Mouse (Mus musculus): ENCODE data around the gene Sec22b. TPM values are rescaled to one million over a fixed set of nuclear protein-coding genes. Genes with fewer than 3 reads are reported as not detected.

Sec22b gene
- polyA plus RNA-seq, 1 experiment from 2014 or later, result 109 TPM

DNA sequence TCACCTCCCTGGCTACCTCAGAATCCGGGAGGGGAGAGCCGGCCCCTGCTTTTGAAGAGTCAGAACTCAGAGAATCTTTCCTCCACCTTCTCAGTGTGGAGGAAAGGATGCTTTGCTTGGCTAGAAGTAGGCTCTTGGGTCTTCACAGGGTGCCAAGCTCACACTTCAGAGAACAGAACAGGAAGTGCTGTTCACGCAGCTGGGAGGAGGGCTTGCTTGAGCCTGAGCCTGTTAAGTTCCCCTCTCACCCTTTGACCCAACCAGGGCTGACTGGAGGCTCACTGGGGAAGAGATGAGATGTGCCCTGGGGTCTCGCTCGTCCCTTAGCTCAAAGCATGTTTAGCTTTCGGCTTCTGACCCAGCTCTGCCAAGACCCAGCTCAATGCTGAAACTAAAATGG is 32.3 kb downstream of the Sec22b start:
- no peak for ATAC-seq (replicated peaks; ENCODE audit: low FRiP score)
- Histone ChIP-seq H3K36me3 (ENCODE audit: control insufficient read depth, insufficient read depth, low read length) (no peaks in the 10 kb centered on the region; the same call in 1 of the 2 replicates), H3K27me3 (replicated peaks; ENCODE audit: control insufficient read depth, insufficient read depth, low read length) (no peaks in the 10 kb centered on the region), H3K9ac (ENCODE audit: low read depth, low read length) (no peak overlapping the region), H3K4me2 (peak overlapping the region; percentile 62), H3K4me1 (replicated peaks; ENCODE audit: control insufficient read depth, insufficient read depth, low read length) (peaks cover 49% of the 10 kb centered on the region), H3K9me3 (ENCODE audit: control insufficient read depth, low read length) (no peaks in the 10 kb centered on the region), H3K27ac (ENCODE audit: low read depth, low read length) (no peak overlapping the region), H3K4me3 (ENCODE audit: low read depth, low read length) (no peak overlapping the region)
- 17% methylated on average over 6 of the region's 6 CpGs for WGBS
- peak; percentile 31 for DNase-seq (ENCODE audit: low spot score)

DNA sequence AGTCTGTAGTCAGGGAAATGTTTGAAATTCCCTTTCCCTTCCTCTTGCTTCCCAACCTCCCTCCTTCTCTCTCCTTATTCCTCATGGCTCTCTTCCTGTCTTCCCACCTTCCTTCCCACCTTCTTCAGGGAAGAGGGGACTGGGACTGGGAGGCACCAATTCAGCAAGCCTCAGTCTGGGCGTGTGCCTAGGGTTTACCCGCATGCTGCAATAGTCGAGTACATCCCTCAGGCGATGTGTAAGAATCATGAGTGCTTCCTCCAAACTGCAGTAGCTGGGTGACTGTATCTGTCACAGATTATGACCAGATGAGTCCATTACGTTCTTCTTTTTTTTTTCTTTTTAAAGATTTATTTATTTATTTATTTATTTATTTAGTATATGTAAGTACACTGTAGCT is 32.8 kb downstream of the Sec22b start:
- no peak overlapping the region for H3K4me2 ChIP-seq
- WGBS, result 70% methylated on average over 5 of the region's 5 CpGs
- no peak overlapping the region for H3K27ac ChIP-seq (ENCODE audit: low read depth, low read length)

DNA sequence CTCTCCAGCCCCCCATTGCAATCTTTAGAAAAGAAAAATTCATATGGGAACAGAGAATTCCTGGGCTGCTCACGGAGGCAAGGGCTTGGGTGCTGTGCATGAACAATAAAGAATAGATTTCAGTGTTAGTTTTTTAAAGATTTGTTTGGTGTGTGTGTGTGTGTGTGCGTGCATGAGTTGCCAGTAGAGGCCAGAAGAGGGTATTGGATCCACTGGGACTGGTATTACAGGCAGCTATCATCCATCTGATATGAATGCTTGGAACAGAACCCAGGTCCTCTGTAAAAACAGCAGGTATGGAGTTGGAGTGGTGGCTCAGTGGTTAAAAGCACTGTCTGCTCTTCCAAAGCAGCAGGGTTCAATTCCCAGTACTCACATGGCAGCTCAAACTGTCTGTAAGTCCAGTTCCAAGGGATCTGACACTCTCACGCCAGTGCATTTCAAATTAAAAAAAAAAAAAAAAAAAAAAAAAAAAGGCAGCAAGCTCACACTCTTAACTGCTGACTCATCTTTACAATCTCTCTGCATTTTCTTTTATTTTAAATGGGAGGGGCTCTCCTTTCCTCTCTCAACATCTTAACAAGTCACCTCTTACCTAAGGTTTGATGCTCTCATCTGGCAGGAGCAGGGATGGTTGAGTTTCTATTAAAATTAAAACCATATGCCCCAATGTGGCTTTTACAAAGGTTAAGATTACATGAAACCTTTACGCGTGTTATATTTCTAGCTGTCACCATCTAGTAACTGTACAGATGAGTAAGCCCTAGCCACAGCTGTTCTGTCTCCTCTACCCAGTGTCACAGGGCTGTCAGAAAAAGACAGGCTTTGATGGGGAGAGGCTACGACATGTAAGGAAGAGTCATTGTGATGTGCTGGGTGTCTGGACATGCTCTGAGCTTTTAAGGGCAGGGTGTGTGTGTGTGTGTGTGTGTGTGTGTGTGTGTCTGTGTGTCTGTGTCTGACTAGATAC is 33.6 kb downstream of the Sec22b start:
- ATAC-seq (replicated peaks; ENCODE audit: low FRiP score) (no peak), DNase-seq (ENCODE audit: low spot score) (no peak)
- Histone ChIP-seq H3K9me3 (ENCODE audit: control insufficient read depth, low read length) (no peaks in the 10 kb centered on the region), H3K27me3 (replicated peaks; ENCODE audit: control insufficient read depth, insufficient read depth, low read length) (no peaks in the 10 kb centered on the region), H3K4me1 (replicated peaks; ENCODE audit: control insufficient read depth, insufficient read depth, low read length) (peaks cover 58% of the 10 kb centered on the region), H3K36me3 (ENCODE audit: control insufficient read depth, insufficient read depth, low read length) (no peaks in the 10 kb centered on the region; the same call in 1 of the 2 replicates), H3K27ac (ENCODE audit: low read depth, low read length) (no peak overlapping the region), H3K4me2 (no peak overlapping the region), H3K9ac (ENCODE audit: low read depth, low read length) (no peak overlapping the region), H3K4me3 (ENCODE audit: low read depth, low read length) (no peak overlapping the region)
- 77% methylated on average over 6 of the region's 6 CpGs for WGBS

More for the DNA sequence above, 32.8 kb downstream of the Sec22b start:
- H3K27me3 ChIP-seq (replicated peaks; ENCODE audit: control insufficient read depth, insufficient read depth, low read length), result no peaks in the 10 kb centered on the region
- peaks cover 52% of the 10 kb centered on the region for H3K4me1 ChIP-seq (replicated peaks; ENCODE audit: control insufficient read depth, insufficient read depth, low read length)
- no peak overlapping the region for H3K4me3 ChIP-seq (ENCODE audit: low read depth, low read length)
- no peak for DNase-seq (ENCODE audit: low spot score)
- ATAC-seq (replicated peaks; ENCODE audit: low FRiP score), result no peak
- H3K36me3 ChIP-seq (ENCODE audit: control insufficient read depth, insufficient read depth, low read length), result no peaks in the 10 kb centered on the region; the same call in 1 of the 2 replicates
- H3K9ac ChIP-seq (ENCODE audit: low read depth, low read length), result no peak overlapping the region
- no peaks in the 10 kb centered on the region for H3K9me3 ChIP-seq (ENCODE audit: control insufficient read depth, low read length)

DNA sequence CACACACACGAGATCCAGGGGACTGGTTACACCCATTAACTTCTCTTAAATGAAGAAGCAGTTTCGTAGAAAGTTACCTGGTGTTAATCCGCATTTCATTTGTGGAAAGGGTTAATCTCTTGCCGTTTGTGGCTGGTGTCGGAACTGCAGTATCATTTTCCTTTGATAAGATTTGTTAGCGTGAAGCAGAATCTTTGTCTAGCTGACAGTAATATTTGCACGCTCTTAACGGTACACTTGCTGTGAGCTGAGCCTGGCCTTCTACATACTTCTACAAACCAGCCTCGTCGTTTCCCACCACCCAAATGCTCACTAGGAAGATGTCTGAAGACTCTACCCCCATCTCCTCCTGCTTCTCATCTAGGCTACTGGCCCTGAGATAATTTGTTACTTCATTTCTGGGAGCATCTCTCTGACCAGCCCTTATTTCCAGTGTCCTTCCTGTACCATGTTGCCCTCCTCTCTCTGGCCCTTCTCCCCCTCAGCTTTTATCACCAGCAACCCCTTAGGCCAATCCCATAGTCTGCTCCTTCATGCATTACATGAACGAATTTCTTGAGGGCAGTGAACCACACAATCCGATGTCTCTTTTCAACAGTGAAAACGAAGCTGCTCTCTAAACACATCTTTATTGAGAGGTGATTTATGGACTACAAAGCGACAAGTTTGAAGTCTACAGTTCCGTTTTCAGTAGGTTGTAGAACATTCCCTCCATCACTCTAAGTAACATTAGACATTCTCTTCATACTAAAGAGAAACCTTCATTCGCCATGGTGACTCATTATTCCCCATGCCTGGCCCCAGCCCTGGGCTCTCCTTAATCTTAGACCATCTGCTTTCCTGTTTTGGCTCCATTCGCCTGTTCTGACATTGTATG is 36.3 kb downstream of the Sec22b start:
- H3K27me3 ChIP-seq (replicated peaks; ENCODE audit: control insufficient read depth, insufficient read depth, low read length), result no peaks in the 10 kb centered on the region
- ATAC-seq (replicated peaks; ENCODE audit: low FRiP score), result no peak
- peak overlapping the region; percentile 45 for H3K4me2 ChIP-seq
- no peaks in the 10 kb centered on the region for H3K36me3 ChIP-seq (ENCODE audit: control insufficient read depth, insufficient read depth, low read length)
- H3K9me3 ChIP-seq (ENCODE audit: control insufficient read depth, low read length), result no peaks in the 10 kb centered on the region
- 0 out of 2 replicates have a peak overlapping the region, but pooled peaks have one; percentile 9 for H3K27ac ChIP-seq (ENCODE audit: low read depth, low read length)
- no peak for DNase-seq (ENCODE audit: low spot score)
- H3K4me3 ChIP-seq (ENCODE audit: low read depth, low read length), result no peak overlapping the region
- H3K4me1 ChIP-seq (replicated peaks; ENCODE audit: control insufficient read depth, insufficient read depth, low read length), result peaks cover 61% of the 10 kb centered on the region
- no peak overlapping the region for H3K9ac ChIP-seq (ENCODE audit: low read depth, low read length)
- 34% methylated on average over 17 of the region's 17 CpGs for WGBS

DNA sequence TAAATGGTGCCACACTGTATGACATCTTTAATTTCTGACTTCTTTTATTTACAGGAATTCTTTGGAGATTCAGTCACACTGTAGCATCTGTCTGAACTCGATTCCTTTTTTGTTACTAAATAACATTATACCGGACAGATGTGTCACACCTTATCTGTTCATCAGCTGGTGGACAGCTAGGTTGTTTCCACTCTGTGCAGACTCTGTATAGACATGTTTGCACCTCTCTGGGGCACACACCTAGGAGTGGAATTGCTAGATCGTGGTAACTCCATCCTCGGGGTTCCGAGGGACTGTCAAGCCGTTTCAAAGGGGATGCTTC is 36.9 kb downstream of the Sec22b start:
- Histone ChIP-seq H3K4me3 (ENCODE audit: low read depth, low read length) (no peak overlapping the region), H3K9ac (ENCODE audit: low read depth, low read length) (no peak overlapping the region), H3K36me3 (ENCODE audit: control insufficient read depth, insufficient read depth, low read length) (no peaks in the 10 kb centered on the region), H3K27ac (ENCODE audit: low read depth, low read length) (no peak overlapping the region), H3K27me3 (replicated peaks; ENCODE audit: control insufficient read depth, insufficient read depth, low read length) (no peaks in the 10 kb centered on the region), H3K9me3 (ENCODE audit: control insufficient read depth, low read length) (no peaks in the 10 kb centered on the region), H3K4me1 (replicated peaks; ENCODE audit: control insufficient read depth, insufficient read depth, low read length) (peaks cover 64% of the 10 kb centered on the region), H3K4me2 (peak overlapping the region; percentile 5; the same call in 1 of the 2 replicates)
- ATAC-seq (replicated peaks; ENCODE audit: low FRiP score), result no peak
- WGBS, result 63% methylated on average over 6 of the region's 6 CpGs
- no peak for DNase-seq (ENCODE audit: low spot score)

DNA sequence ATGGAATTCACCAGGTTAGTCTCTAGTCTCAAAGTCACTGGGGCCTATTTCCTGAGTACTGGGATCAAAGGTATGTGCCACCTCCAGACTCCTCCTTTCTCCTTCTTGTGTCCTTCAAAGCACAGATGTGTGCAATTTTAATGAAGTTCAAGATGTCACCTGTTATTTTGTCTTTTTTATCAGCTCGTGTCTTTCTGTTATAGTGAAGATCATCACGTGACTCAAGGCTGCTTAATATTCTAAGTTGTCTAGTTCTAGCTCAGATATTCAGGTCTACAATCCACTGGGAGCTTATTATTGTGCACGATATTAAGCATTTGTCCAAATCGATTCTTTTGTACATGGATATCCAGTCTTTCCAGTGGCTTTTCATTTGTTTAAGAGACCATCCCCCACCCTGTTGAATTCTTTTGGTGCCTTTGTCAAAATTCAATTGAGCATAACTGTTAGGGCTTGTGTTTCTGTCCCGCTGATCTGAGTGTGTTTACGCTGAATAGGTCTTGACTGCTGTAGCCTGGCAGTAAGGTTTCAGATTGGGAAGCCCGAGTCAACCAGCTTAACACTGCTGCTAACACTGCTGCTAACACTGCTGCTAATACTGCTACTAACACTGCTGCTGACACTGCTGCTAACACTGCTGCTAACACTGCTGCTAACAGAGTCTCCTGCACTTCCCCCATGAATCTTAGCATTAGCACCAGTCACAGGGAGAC is 38.0 kb downstream of the Sec22b start:
- Histone ChIP-seq H3K27ac (ENCODE audit: low read depth, low read length) (peak overlapping the region; percentile 59), H3K4me2 (peak overlapping the region; percentile 33; the same call in 1 of the 2 replicates), H3K36me3 (ENCODE audit: control insufficient read depth, insufficient read depth, low read length) (no peaks in the 10 kb centered on the region), H3K4me3 (ENCODE audit: low read depth, low read length) (no peak overlapping the region), H3K9ac (ENCODE audit: low read depth, low read length) (peak overlapping the region; percentile 13; the same call in 1 of the 2 replicates), H3K9me3 (ENCODE audit: control insufficient read depth, low read length) (no peaks in the 10 kb centered on the region), H3K27me3 (replicated peaks; ENCODE audit: control insufficient read depth, insufficient read depth, low read length) (no peaks in the 10 kb centered on the region), H3K4me1 (replicated peaks; ENCODE audit: control insufficient read depth, insufficient read depth, low read length) (peaks cover 62% of the 10 kb centered on the region)
- ATAC-seq (replicated peaks; ENCODE audit: low FRiP score) (no peak), DNase-seq (ENCODE audit: low spot score) (no peak)
- WGBS, result 63% methylated on average over 7 of the region's 7 CpGs

DNA sequence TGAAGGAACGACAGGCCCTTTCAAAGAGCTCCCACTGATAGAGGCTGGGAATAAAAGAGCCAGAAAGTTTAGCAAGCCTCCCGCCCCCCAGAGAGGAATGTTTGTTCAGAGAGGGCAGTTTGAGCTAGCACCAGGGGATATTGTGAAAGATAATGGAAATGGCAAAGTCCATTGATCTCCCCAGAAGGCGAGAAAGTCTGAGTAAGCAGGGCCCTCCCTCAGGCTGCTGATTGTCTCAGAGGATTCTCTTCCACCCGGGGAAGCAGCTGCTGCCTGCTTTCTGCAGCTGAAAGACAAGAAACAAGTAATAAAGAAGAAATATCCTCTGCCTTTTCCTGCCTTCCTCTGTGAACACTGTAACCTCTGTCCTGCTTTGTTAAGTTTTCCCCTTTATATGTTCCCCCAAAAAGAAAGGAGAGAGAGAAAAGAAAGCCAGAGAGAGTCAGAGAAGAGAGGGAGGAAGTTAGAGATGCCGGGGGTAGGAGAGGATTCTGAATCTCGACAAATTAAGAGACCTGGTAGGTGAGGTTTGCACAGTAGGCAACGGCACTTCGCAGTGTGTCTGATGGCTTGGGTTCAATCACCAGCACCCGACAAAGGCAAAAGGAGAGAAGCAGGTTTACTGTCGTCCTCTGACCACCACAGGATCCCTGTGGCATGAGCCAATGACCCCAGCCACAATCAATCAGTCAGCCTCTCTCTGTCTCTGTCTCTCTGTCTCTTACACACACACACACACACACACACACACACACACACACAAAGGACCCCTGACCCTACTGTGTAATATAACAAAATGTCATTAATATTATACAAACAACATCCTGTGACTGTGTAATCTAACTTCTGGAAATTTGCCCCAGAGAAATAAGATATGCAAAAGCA is 38.9 kb downstream of the Sec22b start:
- H3K4me1 ChIP-seq (replicated peaks; ENCODE audit: control insufficient read depth, insufficient read depth, low read length), result peaks cover 62% of the 10 kb centered on the region
- H3K4me2 ChIP-seq, result peak overlapping the region; percentile 33
- no peaks in the 10 kb centered on the region for H3K36me3 ChIP-seq (ENCODE audit: control insufficient read depth, insufficient read depth, low read length)
- no peak overlapping the region for H3K4me3 ChIP-seq (ENCODE audit: low read depth, low read length)
- 27% methylated on average over 10 of the region's 10 CpGs for WGBS
- no peak for DNase-seq (ENCODE audit: low spot score)
- peak overlapping the region; percentile 59 for H3K27ac ChIP-seq (ENCODE audit: low read depth, low read length)
- H3K9me3 ChIP-seq (ENCODE audit: control insufficient read depth, low read length), result no peaks in the 10 kb centered on the region
- H3K9ac ChIP-seq (ENCODE audit: low read depth, low read length), result peak overlapping the region; percentile 25
- no peaks in the 10 kb centered on the region for H3K27me3 ChIP-seq (replicated peaks; ENCODE audit: control insufficient read depth, insufficient read depth, low read length)
- ATAC-seq (replicated peaks; ENCODE audit: low FRiP score), result no peak
